25 mouse cellular contexts compared by ENCODE assay signal in genomic region chr12:83291915-83292314, GRCm38 (mm10).
DNase-seq lines count a peak whose midpoint lies in the region; ATAC-seq and TF ChIP-seq lines count a peak whose summit lies in the region.
"Had no signal": no experiment of that assay in that cellular context is flagged by ENCODE, and none has a peak within 500 bp of the region (broad histone marks: within the 10 kb centered on the region; RNA-seq: fewer than 3 reads in every experiment).

No protein-coding gene starts in this region.

- H3K4me2 ChIP-seq in forebrain, embryonic 14.5 days (ENCODE audit: low read length), result no peak overlapping the region
- H3K4me2 ChIP-seq: embryonic facial prominence, embryonic 13.5 days; hindbrain, embryonic 14.5 days had no signal

- H3K9me3 ChIP-seq in forebrain, embryonic 14.5 days (replicated peaks; ENCODE audit: control insufficient read depth, low read length), result no peaks in the 10 kb centered on the region
- no peaks in the 10 kb centered on the region for H3K9me3 ChIP-seq in forebrain, embryonic 10.5 days
- no peaks in the 10 kb centered on the region for H3K9me3 ChIP-seq in heart, embryonic 10.5 days
- H3K9me3 ChIP-seq: embryonic facial prominence, embryonic 10.5 days; embryonic facial prominence, embryonic 13.5 days had no signal

- peak; percentile 49 for DNase-seq in forebrain, embryonic 14.5 days (ENCODE audit: low spot score)
- DNase-seq in forebrain, embryonic 10.5 days (ENCODE audit: extremely low spot score, low spot score), result no peak
- no peak for DNase-seq in heart, embryonic 10.5 days (ENCODE audit: low spot score)
- no peak for DNase-seq in heart, postnatal 36 days
- DNase-seq in layer of hippocampus, adult 2 months (ENCODE audit: low spot score in 2 of 2), result peak; percentile 30 to 53
- no peak for DNase-seq in layer of hippocampus, postnatal 25 days (ENCODE audit: extremely low spot score in 1 of 2, low spot score in 1 of 2)
- no peak for DNase-seq in thymus, postnatal 25 days
- DNase-seq: adrenal gland, adult 8-10 months; adrenal gland, postnatal 25 days; cerebellum, adult 11 months; cerebellum, adult 2 months; cerebellum, adult 9-11 months; cerebellum, postnatal 36 days; embryo, embryonic 11 days; gastrocnemius, postnatal 25 days; heart, adult 18-20 months; heart, postnatal 4 days had no signal

- ATAC-seq in forebrain, embryonic 14.5 days, result no peak
- ATAC-seq: activated CD4-positive, CD25-positive, alpha-beta regulatory T cell, adult 4 months; hindbrain, postnatal 0 days; inflammation-experienced regulatory T-cells, adult 6 months; intestine, embryonic 16.5 days had no signal

- WGBS in forebrain, embryonic 14.5 days, result 78% methylated on average over 5 of the region's 5 CpGs
- WGBS in forebrain, embryonic 10.5 days, result 77% methylated on average over 5 of the region's 5 CpGs
- WGBS in heart, embryonic 10.5 days, result 40% methylated on average over 5 of the region's 5 CpGs

- no peak overlapping the region for H3K4me3 ChIP-seq in forebrain, embryonic 14.5 days (ENCODE audit: low read depth, low read length)
- no peak overlapping the region for H3K4me3 ChIP-seq in forebrain, embryonic 10.5 days
- no peak overlapping the region for H3K4me3 ChIP-seq in heart, embryonic 10.5 days
- H3K4me3 ChIP-seq in layer of hippocampus, adult 2 months, result no peak overlapping the region
- H3K4me3 ChIP-seq: embryonic facial prominence, embryonic 10.5 days; embryonic facial prominence, embryonic 13.5 days; erythroblast, embryonic 14.5 days had no signal

- peaks cover 6% of the 10 kb centered on the region for H3K4me1 ChIP-seq in forebrain, embryonic 14.5 days (ENCODE audit: control insufficient read depth, insufficient read depth, low read length)
- peaks cover 14% of the 10 kb centered on the region for H3K4me1 ChIP-seq in forebrain, embryonic 10.5 days
- H3K4me1 ChIP-seq in heart, embryonic 10.5 days, result peaks cover 27% of the 10 kb centered on the region

- intact Hi-C loops in heart, postnatal 36 days (cut with DNase I), result no loop called here

- H3K27ac ChIP-seq in forebrain, embryonic 14.5 days (ENCODE audit: low read depth, low read length), result no peak overlapping the region
- no peak overlapping the region for H3K27ac ChIP-seq in forebrain, embryonic 10.5 days
- H3K27ac ChIP-seq in heart, embryonic 10.5 days, result peak overlapping the region; percentile 2; the same call in 1 of the 2 replicates
- H3K27ac ChIP-seq in layer of hippocampus, adult 2 months, result peak overlapping the region; percentile 14; the same call in 1 of the 2 replicates
- H3K27ac ChIP-seq: embryonic facial prominence, embryonic 10.5 days; embryonic facial prominence, embryonic 13.5 days; hindbrain, embryonic 14.5 days; hindbrain, postnatal 0 days had no signal

- no peaks in the 10 kb centered on the region for H3K36me3 ChIP-seq in forebrain, embryonic 14.5 days (ENCODE audit: control insufficient read depth, insufficient read depth, low read length)
- no peaks in the 10 kb centered on the region for H3K36me3 ChIP-seq in forebrain, embryonic 10.5 days (replicated peaks)
- H3K36me3 ChIP-seq in heart, embryonic 10.5 days, result peaks cover 18% of the 10 kb centered on the region
- H3K36me3 ChIP-seq: embryonic facial prominence, embryonic 10.5 days; embryonic facial prominence, embryonic 13.5 days had no signal

- no peaks in the 10 kb centered on the region for H3K27me3 ChIP-seq in forebrain, embryonic 14.5 days (replicated peaks; ENCODE audit: control insufficient read depth, insufficient read depth, low read length)
- H3K27me3 ChIP-seq in forebrain, embryonic 10.5 days (ENCODE audit: poor library complexity, severe bottlenecking), result no peaks in the 10 kb centered on the region
- no peaks in the 10 kb centered on the region for H3K27me3 ChIP-seq in heart, embryonic 10.5 days (ENCODE audit: insufficient read depth, poor library complexity, severe bottlenecking)
- H3K27me3 ChIP-seq: embryonic facial prominence, embryonic 13.5 days had no signal

- TF ChIP-seq CTCF in layer of hippocampus, adult 2 months (conservative IDR thresholded peaks at IDR 0.05), result no peak

- H3K9ac ChIP-seq in forebrain, embryonic 14.5 days (ENCODE audit: low read length), result no peak overlapping the region
- H3K9ac ChIP-seq: embryonic facial prominence, embryonic 13.5 days; hindbrain, embryonic 14.5 days had no signal

Comparison
In these comparisons a context has a peak if more than half of its experiments do, and no peak if none do; other contexts are left out.
1. DNase-seq: peak in forebrain, embryonic 14.5 days (single experiment) and layer of hippocampus, adult 2 months (2 of 2); none in forebrain, embryonic 10.5 days (single experiment), heart, embryonic 10.5 days (single experiment), heart, postnatal 36 days (0 of 2), layer of hippocampus, postnatal 25 days (0 of 2) and thymus, postnatal 25 days (single experiment).
2. H3K27ac ChIP-seq: peak in heart, embryonic 10.5 days (single experiment) and layer of hippocampus, adult 2 months (single experiment); none in forebrain, embryonic 14.5 days (single experiment) and forebrain, embryonic 10.5 days (single experiment).